Mouse (Mus musculus) stomach, embryonic 16.5 days (tissue): ENCODE measurements around the gene Ttll13. TPM values are rescaled to one million over a fixed set of nuclear protein-coding genes. Genes with fewer than 3 reads are reported as not detected.

Source experiments
- ATAC-seq: fragments of 200-750 bp; cut with Nextera tagmentation; 2 replicates; pipeline ENCODE4 v1.8.0; 2017; ENCODE audit warnings: moderate number of reproducible peaks, moderate TSS enrichment; ENCODE audit not compliant: insufficient read depth, low FRiP score
- H3K27ac ChIP-seq: fragments of 300-500 bp; sonication (generic); 2 replicates; pipeline ENCODE4 v1.5.1; 2014; ENCODE audit warnings: low read length
- H3K27me3 ChIP-seq: fragments of 300-500 bp; sonication (generic); 2 replicates; pipeline ENCODE4 v1.6.1; 2014; ENCODE audit warnings: low read length, control low read depth, mixed read lengths; ENCODE audit not compliant: control insufficient read depth, insufficient read depth
- H3K36me3 ChIP-seq: fragments of 300-500 bp; sonication (generic); 2 replicates; pipeline ENCODE4 v1.6.1; 2014; ENCODE audit warnings: low read length; ENCODE audit not compliant: control insufficient read depth, insufficient read depth
- H3K4me1 ChIP-seq: fragments of 300-500 bp; sonication (generic); 2 replicates; pipeline ENCODE4 v1.6.1; 2014; ENCODE audit warnings: low read length, control low read depth, mixed read lengths; ENCODE audit not compliant: control insufficient read depth, insufficient read depth
- H3K4me2 ChIP-seq: fragments of 300-500 bp; sonication (generic); 2 replicates; pipeline ENCODE4 v1.6.1; 2014; ENCODE audit warnings: low read depth, low read length, mixed read lengths
- H3K4me3 ChIP-seq: fragments of 300-500 bp; sonication (generic); replicated peaks from 2 replicates; pipeline ENCODE4 v1.5.1; 2014; ENCODE audit warnings: mild to moderate bottlenecking, low read length
- H3K9ac ChIP-seq: fragments of 300-500 bp; sonication (generic); 2 replicates; pipeline ENCODE4 v1.6.1; 2014; ENCODE audit warnings: low read length
- H3K9me3 ChIP-seq: fragments of 300-500 bp; sonication (generic); replicated peaks from 2 replicates; pipeline ENCODE4 v1.6.1; 2016; ENCODE audit warnings: low read length, control low read depth; ENCODE audit not compliant: control insufficient read depth
- WGBS: fragments of 180-500 bp; shearing (Covaris S2); extraction: QIAGEN DNeasy Blood & Tissue Kit; methylation state at CpG from one replicate; pipeline ENCODE4 v1.1.7; 2014; 5-methylcytosine and 5-hydroxymethylcytosine counted together
- polyA plus RNA-seq: library from polyadenylated mRNA; unstranded; fragments of >200 nt; fragmentation: Nextera tagmentation; extraction: Ambion mirVana; gene quantifications from 2 replicates; pipeline ENCODE4 v1.2.1, GENCODE M21; 2015

Ttll13 gene
- 0.56 and 1.1 TPM in 2 replicates for polyA plus RNA-seq

DNA sequence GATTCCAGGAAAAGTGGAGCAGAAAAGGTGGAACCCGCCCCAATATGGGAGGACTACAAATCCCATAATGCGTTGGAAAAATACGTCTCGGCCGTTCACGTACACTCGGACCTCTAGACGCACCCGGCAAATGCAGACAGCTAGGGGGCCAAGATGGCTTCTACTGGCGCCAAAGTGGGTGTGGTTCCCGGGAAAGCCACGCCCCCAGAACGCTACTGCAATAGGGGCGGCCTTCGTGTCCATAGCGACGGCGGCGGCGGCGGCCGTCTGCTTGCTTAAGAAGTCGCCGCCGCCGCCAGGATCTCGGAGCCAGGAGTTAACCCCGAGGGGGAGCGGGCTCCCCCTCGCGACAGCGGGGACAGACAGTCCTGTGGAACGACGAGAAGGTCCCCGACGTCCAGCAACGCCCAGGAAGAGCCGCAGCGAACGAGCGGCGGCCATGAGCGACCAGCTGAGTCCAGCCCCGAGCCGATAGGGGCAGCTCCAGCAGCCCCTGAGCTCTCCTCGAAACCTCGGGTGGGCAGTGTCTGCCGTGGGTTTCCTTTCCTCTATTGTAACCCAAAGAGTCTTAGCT lies at the start of gene Ttll13:
Gene Ttll13, plus strand, starts transcription at position 229 of the 574 bp plus-strand sequence.
- H3K4me1 ChIP-seq, result no peaks in the 10 kb centered on the region; the same call in 1 of the 2 replicates
- H3K4me2 ChIP-seq, result peak within 1 kb of the TSS; percentile 70
- H3K4me3 ChIP-seq, result peak within 1 kb of the TSS; percentile 68
- H3K9ac ChIP-seq, result peak within 1 kb of the TSS; percentile 86
- H3K27me3 ChIP-seq, result no peaks in the 10 kb centered on the region
- no peaks in the 10 kb centered on the region for H3K9me3 ChIP-seq
- peak; percentile 99 for ATAC-seq
- under 1% methylated on average over 48 of the region's 48 CpGs for WGBS
- peak within 1 kb of the TSS; percentile 88 for H3K27ac ChIP-seq
- H3K36me3 ChIP-seq, result no peaks in the 10 kb centered on the region

DNA sequence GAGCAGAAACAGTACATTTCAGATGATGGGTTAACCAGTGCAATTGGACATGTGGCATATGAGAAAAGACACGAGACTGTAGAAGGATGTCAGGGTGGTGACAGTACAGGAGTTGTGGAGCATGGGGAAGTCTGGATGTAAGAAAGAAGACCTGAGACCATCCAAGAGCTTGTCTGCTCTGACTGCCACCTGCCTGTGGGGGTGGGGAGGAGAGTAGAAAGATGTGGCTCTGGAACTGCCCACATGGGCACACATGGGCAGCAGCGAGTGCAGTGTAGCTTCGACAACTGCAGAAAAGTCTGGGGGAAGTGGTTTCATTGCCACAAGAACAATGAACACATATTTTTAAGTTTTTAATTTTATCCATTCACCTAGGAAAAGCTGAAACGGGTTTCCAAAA lies 48.8 kb upstream of the Ttll13 start:
- Histone ChIP-seq H3K9ac (peak overlapping the region; percentile 86), H3K36me3 (peaks cover 3% of the 10 kb centered on the region; the same call in 1 of the 2 replicates), H3K27me3 (no peaks in the 10 kb centered on the region), H3K27ac (peak overlapping the region; percentile 97), H3K4me3 (peak overlapping the region; percentile 71), H3K4me2 (peak overlapping the region; percentile 73), H3K4me1 (peaks cover 41% of the 10 kb centered on the region), H3K9me3 (no peaks in the 10 kb centered on the region)
- ATAC-seq, result no peak
- WGBS, result 17% methylated on average over 4 of the region's 4 CpGs

DNA sequence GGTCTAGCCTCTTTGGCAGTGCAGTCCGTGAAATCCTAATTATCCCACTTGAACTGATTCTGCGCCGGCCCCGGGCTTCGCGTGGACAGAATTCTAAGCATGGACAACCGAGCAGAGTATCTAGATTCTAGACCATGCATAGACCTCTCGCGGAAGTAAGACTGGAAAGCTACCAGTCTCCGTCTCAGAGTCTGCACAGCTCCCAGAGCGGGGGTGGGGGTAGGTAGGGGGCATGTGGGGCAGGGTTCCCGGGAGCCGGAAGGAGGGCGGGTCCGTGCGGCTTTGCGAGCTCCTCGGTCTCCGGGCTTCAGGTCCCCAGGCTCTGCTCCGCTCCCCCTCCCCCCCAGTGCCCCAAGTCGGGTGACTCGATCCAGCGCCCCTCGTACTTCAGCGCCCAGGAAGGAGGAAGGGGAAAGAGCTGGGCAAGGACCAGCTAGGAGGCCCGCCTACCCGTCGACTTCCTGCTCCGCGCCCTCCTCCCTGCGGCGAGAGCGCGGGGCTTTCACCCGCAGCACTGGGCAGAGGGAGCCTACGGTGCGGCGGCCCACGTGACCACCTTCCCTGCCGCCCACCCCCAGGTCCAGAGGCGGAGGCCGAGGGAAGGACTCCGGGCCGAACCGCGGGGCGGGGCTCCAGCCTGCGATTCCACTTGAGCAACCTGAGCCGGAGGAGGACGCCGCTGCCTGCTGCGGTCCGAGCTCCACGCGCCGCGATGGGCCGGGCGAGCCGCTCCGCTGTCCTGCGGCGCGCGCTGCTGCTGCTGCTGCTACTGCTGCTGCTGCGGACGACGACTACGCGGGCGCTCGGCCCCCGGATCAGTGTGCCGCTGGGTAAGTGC lies 48.0 kb upstream of the Ttll13 start:
- H3K4me3 ChIP-seq, result peak overlapping the region; percentile 71
- H3K27ac ChIP-seq, result peak overlapping the region; percentile 97
- ATAC-seq, result peak; percentile 93
- H3K9me3 ChIP-seq, result no peaks in the 10 kb centered on the region
- H3K4me1 ChIP-seq, result peaks cover 42% of the 10 kb centered on the region
- WGBS, result under 1% methylated on average over 63 of the region's 74 CpGs
- H3K9ac ChIP-seq, result peak overlapping the region; percentile 86
- H3K4me2 ChIP-seq, result peak overlapping the region; percentile 73
- H3K27me3 ChIP-seq, result no peaks in the 10 kb centered on the region
- H3K36me3 ChIP-seq, result peaks cover 3% of the 10 kb centered on the region; the same call in 1 of the 2 replicates

DNA sequence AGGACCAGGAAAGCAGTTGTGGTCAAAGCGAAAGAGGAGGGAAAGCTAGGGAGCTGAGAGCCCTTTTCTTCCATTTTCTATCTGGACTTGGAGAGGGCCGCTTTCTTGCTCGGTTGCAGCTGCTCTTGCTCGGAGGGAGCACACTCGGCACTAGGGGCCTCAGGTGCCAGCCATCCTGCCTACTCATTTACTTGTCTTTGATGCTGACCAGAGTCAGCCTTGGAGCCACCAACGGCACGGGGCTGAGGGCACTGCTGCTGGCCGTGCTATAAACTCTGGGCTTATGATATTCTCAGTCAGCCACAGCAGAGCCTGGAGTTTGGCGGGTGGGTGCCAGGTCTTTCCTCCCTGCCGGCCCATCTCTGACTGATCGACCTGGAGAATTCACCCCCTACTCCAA lies 47.3 kb upstream of the Ttll13 start:
- Histone ChIP-seq H3K9ac (peak overlapping the region; percentile 86), H3K4me3 (peak overlapping the region; percentile 71), H3K4me2 (peak overlapping the region; percentile 73), H3K4me1 (peaks cover 48% of the 10 kb centered on the region), H3K9me3 (no peaks in the 10 kb centered on the region), H3K27ac (peak overlapping the region; percentile 97), H3K27me3 (no peaks in the 10 kb centered on the region), H3K36me3 (peaks cover 3% of the 10 kb centered on the region; the same call in 1 of the 2 replicates)
- WGBS, result 1% methylated on average over 11 of the region's 11 CpGs
- ATAC-seq, result no peak

DNA sequence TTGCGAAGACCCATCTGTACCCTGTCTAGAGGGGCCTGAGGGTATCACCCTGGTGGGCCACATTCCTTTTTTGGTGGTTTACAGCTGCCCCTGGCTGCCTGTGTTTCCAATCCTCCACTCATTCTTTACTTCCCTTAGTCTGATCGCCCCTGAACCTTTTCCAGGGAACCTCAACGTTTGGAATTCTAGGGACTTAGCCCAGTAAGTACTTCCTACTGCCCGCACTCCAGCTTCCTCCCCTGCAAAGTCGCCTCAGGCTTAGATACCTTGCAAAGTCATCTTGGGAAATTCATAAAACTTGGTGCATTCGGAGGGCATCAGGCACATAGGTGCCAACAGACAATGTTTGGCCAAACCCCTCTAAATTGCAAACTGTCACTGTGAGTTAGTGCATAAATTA lies 46.9 kb upstream of the Ttll13 start:
- Histone ChIP-seq H3K36me3 (peaks cover 3% of the 10 kb centered on the region; the same call in 1 of the 2 replicates), H3K27ac (peak overlapping the region; percentile 97), H3K4me3 (peak overlapping the region; percentile 71), H3K9me3 (no peaks in the 10 kb centered on the region), H3K27me3 (no peaks in the 10 kb centered on the region), H3K4me2 (peak overlapping the region; percentile 73), H3K9ac (peak overlapping the region; percentile 86), H3K4me1 (peaks cover 48% of the 10 kb centered on the region)
- ATAC-seq, result no peak
- WGBS, result 27% methylated on average over 6 of the region's 6 CpGs

DNA sequence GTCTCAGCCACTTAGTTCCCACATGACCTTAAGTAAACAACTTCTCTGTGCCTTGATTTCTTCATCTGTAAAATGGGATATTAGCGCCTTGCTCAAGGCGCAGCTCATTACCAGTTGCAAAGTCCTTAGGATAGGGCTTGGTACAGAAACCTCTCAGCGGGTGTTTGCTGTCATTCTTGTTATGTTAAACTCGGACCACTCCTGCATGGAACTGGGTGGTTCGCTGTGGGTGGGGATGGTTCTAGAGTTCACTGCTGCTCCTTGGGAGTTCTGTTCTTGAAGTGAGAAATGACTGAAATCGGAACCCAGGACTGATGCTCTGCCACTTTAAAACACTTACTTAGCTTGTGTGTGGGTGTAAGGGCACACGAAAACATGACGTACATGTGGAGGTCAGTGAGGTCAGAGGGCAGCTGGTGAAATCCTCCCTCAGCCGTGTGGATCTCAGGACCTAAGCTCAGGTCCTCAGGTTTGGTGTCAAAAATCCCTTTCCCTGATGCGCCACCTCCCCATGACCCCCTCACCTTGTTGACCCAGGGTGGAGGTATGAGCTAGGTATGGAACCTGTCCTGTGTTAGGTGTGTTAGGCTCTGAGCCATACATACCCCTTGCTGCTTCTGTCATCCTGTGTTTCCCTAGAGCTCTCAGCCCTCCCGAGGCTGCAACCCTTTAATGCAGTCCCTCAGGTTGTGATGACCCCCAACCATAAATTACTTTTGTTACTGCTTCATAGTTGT lies 46.2 kb upstream of the Ttll13 start:
- H3K27ac ChIP-seq, result peak overlapping the region; percentile 7; the same call in 1 of the 2 replicates
- H3K36me3 ChIP-seq, result peaks cover 3% of the 10 kb centered on the region; the same call in 1 of the 2 replicates
- peak overlapping the region; percentile 73 for H3K4me2 ChIP-seq
- H3K27me3 ChIP-seq, result no peaks in the 10 kb centered on the region
- ATAC-seq, result no peak
- peaks cover 50% of the 10 kb centered on the region for H3K4me1 ChIP-seq
- no peaks in the 10 kb centered on the region for H3K9me3 ChIP-seq
- H3K9ac ChIP-seq, result peak overlapping the region; percentile 86
- WGBS, result 68% methylated on average over 11 of the region's 11 CpGs
- peak overlapping the region; percentile 71 for H3K4me3 ChIP-seq

DNA sequence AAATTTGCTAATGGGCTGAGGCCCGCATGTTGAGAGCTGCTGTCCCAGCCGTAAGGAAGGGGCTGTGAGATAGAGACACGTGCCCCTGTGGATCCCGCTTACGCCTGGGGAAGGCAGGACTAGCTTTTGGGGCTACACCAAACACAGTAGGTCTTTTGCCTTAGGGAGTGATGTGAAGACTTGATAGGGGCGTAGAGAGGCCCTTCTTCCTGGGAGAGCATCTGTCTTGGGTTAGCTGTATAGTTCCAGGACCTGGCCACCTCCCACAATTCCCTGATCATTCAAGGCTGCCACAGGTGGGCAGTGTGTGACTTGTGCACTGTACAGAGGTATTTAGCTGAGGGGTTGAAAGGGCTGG lies 45.6 kb upstream of the Ttll13 start:
- Histone ChIP-seq H3K36me3 (peaks cover 3% of the 10 kb centered on the region; the same call in 1 of the 2 replicates), H3K9me3 (no peaks in the 10 kb centered on the region), H3K4me2 (peak overlapping the region; percentile 73), H3K27ac (peak overlapping the region; percentile 7; the same call in 1 of the 2 replicates), H3K4me1 (peaks cover 55% of the 10 kb centered on the region), H3K4me3 (peak overlapping the region; percentile 8; the same call in 1 of the 2 replicates), H3K27me3 (no peaks in the 10 kb centered on the region), H3K9ac (peak overlapping the region; percentile 86; the same call in 1 of the 2 replicates)
- 80% methylated on average over 6 of the region's 6 CpGs for WGBS
- no peak for ATAC-seq

DNA sequence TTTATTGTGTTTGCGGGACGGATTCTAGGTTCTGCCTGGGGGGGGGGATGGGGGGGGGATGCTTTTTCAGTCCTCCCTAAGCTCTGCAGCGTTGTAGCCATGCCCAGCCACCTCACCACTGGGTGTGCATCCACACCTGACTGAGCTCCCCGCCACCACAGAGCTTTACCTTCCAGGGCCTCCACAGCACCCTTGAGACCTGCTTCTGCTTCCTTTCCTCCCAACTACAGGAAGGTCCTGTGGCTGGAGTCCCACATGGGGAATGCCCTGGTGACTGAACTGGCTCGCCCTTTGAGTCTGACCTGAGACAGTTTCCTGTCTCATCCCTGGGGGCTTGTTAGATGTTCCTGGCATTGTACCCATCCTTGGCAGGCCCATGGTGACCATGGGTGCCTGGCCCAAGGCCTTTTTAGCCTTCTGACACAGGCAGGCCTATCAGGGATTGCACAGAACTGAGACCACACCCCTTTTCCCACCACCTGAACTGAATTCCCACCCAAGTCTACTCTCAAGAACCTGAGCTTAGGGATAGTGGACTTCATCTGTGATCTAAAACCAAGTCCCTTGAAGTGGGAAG lies 45.1 kb upstream of the Ttll13 start:
- H3K4me3 ChIP-seq, result no peak overlapping the region
- peaks cover 59% of the 10 kb centered on the region for H3K4me1 ChIP-seq
- no peak overlapping the region; the same call in 1 of the 2 replicates for H3K9ac ChIP-seq
- no peak for ATAC-seq
- H3K27me3 ChIP-seq, result no peaks in the 10 kb centered on the region
- H3K4me2 ChIP-seq, result no peak overlapping the region
- no peak overlapping the region for H3K27ac ChIP-seq
- WGBS, result 77% methylated on average over 5 of the region's 5 CpGs
- H3K9me3 ChIP-seq, result no peaks in the 10 kb centered on the region
- peaks cover 3% of the 10 kb centered on the region; the same call in 1 of the 2 replicates for H3K36me3 ChIP-seq
